Mouse (Mus musculus): ENCODE measurements around the gene Ak5.

Gene Ak5

DNA sequence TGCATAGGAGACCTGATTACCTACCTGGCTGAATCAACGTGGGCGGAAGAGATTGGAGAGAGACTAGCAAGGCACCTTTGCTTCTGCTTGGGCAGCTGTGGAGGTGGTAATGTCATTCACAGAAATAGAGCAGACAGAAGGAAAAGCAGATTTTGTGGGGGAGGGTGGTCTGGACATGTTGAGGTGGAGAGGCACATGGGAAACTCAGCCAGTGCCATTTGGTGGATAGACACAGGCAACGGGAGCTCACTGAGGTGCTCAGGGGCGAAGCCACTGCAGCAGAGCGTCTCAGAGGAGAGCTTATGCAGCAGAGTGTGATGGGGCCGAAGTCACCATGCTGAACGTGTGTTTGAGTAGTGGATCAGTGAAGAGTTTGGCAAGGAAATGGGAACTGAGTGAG lies 147.1 kb downstream of the Ak5 start:
- in situ Hi-C loops (cut with MboI; ENCODE audit: low sequenced_read_pairs), result no loop called here

DNA sequence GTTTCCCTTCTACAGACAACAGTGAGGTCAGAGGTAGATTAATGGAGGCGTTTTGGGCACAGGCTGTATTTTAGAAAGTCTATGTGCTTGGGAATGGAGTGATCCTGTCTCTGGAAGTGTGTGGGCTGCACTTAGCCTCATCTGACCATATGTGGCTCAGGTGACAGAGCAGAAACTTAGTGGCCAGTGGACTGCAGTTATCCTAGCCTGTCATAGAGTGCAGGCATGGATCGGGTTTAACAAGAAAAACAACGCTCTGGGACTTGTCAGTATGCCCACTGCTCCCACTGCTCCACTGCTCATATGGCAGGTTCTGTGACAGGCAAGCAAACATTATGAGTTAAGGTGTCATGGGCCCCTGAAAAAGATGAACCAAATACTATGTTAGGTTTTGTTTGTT lies 148.1 kb downstream of the Ak5 start:
- in situ Hi-C loops (cut with MboI; ENCODE audit: low sequenced_read_pairs), result no loop called here

DNA sequence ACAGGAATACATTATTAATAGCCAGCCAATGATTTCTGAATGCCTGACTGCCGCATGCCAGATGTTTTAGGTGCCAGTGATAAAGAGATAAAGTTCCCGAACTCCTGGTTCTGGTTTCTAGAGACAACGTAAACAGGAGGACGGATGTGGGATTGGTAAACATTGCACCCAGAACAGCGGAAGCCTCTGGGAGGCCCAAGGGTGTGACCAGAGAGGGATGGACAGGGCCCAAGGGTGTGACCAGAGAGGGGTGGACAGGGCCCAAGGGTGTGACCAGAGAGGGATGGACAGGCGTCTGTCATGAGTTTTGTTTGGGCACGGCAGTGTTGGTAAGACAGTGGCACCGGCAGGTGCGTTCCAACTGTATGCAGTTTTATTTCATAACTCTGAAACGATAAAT lies 148.6 kb downstream of the Ak5 start:
- in situ Hi-C loops (cut with MboI; ENCODE audit: low sequenced_read_pairs), result no loop called here

DNA sequence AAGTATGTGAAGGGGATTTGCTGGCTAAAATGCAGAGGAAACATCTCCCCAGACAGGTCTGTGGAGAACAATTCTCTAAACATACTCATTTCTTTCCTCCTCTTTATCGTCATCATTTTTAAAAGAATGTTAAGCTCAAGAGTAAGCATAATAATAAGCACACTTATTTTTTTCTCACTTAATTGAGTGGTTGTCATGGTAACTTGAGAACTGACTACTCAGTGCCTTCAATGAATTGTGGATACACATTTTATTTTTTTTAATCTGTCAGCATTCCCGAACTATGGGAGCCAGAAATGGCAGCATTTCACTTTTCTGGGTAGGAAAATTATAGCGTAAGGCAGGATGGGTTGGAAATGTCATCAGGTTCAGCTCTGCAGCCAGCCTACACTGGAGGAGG lies 151.6 kb downstream of the Ak5 start:
- in situ Hi-C loops (cut with MboI; ENCODE audit: low sequenced_read_pairs), result no loop called here

DNA sequence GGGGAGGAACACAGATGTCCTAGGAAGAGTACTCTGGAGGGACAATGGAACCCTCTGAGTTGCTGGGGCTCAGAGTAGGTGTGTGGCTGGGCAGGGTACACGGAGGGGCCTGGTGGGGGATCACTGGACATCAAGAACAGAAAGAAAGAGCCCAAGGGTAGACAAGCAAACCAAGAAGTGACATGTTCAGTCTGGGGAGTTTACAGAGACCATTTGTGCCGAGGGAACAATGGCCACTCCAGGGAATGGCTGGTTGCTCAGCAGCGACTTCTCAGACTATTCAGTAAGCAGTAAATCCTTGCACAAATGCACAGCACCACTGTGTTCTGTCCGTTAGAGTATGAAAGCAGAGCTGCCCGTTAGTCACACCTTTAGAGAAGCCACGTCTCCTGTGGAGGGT lies 152.2 kb downstream of the Ak5 start:
- in situ Hi-C loops (cut with MboI; ENCODE audit: low sequenced_read_pairs), result no loop called here

DNA sequence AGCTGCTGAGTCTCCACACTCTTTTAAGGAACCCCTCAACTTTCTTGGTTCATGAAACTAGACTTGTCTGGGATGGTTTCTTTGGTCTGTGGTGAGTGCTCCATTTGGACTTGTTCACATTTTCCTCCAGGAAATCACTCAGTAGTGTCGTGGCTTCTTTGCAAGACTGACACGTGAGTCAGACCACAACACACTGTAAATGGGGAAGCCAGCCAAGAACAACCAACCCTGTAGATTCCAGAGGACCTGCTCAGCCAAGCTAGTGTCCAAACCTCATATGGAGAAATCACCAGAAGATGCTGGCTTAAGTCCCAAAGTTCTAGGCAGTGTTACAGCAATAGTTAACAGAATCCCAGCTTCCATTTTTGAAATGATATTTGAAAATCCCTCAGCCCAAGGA lies 155.6 kb downstream of the Ak5 start:
- in situ Hi-C loops (cut with MboI; ENCODE audit: low sequenced_read_pairs), result no loop called here

DNA sequence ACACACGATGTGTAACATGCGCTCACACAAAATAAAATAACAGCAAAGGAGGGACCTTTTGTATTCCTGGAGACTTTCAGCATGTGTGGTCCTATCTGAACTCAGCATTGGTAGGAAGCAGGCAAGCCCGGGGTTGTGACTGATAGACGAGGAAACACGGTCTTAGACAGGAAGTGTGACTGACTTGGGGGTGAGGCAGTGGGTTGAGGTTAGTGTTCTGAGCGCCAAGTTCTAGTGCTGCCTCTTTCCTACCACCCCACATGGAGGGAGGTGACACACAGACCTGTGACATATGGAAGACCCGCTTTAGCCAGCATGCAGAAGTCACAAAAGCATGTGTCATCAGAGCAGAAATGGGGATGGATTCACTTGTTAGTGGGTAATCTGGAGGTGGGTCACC lies 158.9 kb downstream of the Ak5 start:
- in situ Hi-C loops (cut with MboI; ENCODE audit: low sequenced_read_pairs), result no loop called here

DNA sequence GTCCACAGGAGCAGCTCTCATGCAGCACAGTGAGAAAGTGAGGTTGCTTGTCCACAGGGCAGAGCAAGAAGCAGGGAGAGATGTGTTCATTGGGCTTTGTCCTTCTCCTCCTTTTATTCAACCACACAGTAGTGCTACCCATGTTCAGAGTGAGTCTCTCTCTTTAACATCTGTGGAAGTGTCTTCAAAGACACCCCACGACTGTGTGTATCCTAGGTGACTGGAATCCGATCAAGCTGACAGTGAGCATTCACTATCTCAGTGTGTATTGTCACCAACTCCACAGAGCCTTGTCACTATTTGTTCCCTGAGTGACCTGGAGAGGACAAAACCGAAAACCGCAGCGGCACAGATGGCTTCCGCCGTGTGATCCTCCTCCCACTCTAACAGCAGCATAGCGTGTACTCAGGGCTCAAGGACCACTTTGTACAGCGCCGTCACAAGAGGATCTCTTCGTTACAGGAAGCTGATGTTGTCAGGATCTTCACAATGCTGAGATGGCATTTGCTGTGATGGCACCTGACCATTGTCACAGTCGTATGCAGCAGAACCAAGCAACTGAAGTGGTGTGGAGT lies 159.7 kb downstream of the Ak5 start:
- in situ Hi-C loops (cut with MboI; ENCODE audit: low sequenced_read_pairs), result no loop called here

DNA sequence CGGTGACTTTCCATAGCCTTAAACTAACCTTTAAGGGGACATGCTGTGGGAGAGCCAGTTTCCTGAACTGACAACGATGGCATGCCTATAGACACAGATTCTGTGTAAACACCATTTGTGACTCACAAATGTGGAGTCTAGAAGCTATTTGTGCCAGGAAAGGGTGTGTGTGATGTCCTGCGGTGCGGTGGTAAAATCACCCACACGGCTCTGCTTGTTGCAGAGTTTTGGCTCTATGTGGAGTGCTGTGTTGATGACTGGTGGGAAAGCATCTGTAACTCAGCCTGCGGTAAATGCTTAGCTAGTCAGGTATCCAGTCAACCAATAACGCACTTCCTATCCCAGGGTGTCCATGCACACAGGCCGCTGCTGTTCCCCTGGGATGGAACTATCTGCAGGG lies 160.3 kb downstream of the Ak5 start:
- in situ Hi-C loops (cut with MboI; ENCODE audit: low sequenced_read_pairs), result no loop called here

DNA sequence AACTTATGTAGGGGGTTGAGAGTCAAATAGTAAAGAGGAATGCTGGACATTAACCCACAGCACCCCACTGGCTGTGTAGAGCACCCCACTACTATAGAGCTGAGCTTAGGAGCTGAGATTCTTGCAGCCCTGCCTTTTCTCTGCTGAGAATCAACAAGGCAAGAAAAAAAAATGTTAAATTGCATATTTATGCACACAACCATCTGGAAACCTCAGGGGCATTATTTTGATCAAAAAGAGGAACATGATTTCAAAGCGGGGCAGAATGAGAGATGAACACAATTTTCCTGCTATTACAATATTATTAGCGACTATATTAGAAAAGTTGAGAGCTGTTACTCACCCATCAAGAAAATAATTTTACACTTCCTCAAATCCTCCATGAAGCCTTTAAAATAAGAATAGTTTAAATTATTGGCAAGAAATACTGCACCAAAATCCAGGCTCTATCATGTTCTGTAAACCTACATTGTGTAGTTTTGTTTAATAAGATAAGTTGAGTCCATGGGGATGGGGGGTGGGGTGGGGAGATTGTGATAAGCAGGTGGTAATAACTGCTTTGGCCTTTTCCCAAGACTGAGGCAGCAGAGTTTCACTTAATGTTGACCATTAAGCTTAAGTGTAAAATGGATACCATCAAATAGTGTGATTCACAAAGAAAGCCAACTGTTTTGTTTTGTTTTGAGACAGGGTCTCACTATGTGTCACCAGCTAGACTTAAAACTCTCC lies 169.0 kb downstream of the Ak5 start:
- in situ Hi-C loops (cut with MboI; ENCODE audit: low sequenced_read_pairs), result no loop called here

DNA sequence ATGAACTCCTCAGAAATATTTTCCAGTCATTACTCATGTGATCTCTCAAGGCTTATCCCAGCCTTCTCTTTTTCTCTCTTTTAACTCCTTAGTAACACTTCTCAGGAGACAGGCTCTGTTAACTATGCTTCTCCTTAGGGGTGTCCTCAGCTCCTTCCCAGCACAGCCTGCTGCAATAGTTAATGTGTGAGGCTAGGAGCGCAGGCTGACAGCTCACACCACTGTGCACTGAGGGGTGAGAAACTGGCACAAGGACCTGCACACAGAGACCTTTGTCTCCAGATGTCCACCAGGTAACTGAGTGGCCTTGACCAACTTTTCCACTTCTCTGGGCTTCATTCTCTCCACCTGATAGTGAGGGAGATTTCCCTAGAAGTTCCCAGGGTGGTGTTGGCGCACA lies 170.3 kb downstream of the Ak5 start:
- in situ Hi-C loops (cut with MboI; ENCODE audit: low sequenced_read_pairs), result no loop called here

DNA sequence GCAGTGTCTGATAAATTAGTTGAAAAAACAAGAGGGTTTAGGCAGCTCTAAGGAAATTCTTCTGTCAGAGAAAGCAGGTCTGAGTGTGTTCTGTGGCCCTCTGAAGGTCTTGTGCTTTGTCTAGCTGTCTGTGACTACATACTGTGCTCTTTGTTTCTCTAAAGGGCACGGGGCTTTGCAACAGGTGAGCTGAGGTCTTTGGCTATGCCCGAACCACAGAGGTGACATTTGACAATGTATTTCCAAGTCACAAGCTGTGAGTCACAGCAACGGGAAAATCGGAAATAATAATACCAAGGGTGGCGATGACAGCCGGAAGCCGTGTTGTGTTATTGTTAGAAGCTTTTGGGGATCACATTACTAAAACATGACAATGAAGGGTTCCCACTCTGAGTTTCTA lies 171.1 kb downstream of the Ak5 start:
- in situ Hi-C loops (cut with MboI; ENCODE audit: low sequenced_read_pairs), result no loop called here

DNA sequence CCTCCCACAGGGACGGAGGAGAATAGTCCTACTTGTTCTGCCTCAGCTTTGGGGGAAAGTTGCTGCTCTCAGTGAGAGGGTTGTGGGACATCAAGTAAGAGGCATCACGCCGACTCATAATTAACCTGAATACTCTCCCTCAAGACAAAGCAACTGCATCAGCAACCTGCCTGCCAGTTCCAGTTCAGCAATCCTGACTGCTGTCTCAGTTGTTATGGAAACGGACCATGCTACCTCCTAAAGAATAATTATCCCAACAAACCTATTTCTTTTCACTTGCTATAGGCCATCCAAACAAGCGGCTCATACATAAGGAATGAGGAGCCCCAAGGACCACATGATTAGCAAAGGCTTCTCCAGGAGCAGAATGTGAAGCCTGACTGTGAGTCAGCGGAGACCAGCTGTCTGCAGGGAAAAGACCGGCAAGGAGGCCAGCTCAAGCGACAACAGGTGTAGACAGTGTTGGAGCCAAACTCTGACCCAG lies 172.7 kb downstream of the Ak5 start:
- in situ Hi-C loops (cut with MboI; ENCODE audit: low sequenced_read_pairs), result no loop called here

DNA sequence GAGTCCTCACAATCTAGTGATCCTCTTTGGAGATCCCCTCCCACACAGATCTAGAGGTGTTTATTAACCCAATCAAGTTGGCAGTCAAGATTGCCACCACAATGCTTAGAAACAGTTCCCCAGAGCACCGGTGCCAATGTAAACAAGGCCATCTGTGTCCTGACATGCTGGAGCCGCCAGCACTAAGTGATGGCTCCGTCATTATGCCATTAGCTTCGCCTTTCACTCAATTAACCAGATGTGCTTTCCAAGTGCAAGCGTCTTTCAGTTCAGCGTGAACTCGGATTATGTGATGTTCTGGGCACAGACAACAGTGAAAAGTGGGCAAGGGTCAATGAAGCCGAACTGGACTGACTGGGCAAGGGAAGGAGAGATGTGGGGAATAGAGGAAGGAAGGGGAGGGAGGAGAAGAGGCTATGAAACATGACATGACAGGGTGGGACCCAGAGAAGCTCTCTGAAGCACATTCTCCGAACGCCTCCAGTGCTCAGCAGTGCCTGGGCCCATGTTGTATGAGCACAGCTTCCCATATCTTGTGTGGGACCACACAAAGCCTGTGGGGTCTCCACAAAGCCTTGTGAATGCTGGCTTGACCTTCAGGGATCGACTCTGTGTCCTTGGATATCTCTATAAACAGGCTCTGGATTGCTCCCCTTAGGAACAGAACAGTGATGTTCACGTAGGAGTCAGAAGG lies 173.3 kb downstream of the Ak5 start:
- in situ Hi-C loops (cut with MboI; ENCODE audit: low sequenced_read_pairs), result no loop called here

DNA sequence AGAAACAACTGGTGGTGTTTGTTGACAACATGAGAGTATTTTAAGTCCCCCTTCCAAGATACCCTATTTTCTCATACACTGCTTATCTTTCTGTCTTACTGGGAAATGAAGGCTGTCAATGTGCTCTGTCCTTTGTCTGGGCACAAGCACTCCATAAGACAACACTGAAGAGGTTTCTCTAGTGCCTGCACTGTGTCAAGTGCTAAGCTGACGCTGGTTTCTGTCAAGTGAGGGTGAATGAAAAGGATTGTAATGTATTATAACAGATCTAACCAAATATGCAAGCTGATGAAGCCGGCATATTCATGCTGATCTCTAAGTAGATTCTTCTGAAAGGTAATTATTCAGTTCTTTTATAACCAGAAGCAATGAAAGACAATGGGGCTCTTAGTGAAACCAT lies 174.3 kb downstream of the Ak5 start:
- in situ Hi-C loops (cut with MboI; ENCODE audit: low sequenced_read_pairs), result no loop called here

DNA sequence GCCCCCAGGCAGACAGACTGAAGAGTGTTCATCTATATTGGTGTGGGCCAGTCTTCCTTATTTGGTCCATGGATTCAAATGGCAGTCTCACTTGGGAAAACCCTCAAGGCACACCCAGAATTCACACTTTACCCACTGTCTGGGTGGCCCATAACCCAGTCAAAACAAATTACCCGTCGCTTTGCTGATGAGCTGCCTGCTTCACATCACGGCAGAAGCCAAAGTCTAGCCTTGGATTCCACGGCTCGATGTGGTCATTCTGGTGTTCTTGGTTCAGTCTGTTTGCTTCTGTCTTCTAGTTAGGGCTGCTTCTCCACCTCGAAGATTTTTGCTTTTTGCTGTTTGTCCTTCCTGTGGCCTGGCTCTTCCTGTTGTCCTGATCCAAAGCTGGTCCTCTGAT lies 175.9 kb downstream of the Ak5 start:
- in situ Hi-C loops (cut with MboI; ENCODE audit: low sequenced_read_pairs), result no loop called here

DNA sequence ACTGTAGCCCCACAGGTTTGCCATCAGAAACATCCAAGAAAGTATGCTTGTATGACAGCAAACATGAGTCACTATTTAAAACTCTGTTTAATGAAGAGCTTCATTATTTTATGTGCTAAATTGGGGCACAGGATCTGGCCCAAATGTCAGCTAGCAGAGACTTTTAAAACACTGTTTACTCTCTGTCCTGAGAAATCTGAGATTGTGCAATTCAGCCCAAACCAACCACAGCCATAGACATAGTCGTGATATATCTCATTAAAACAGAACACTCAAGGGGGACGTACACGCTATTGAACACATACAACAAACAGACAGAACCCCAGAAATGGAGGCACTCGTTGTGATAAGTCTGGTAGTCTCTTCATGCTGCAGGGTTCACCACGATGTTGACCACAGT lies 177.7 kb downstream of the Ak5 start:
- in situ Hi-C loops (cut with MboI; ENCODE audit: low sequenced_read_pairs), result no loop called here

DNA sequence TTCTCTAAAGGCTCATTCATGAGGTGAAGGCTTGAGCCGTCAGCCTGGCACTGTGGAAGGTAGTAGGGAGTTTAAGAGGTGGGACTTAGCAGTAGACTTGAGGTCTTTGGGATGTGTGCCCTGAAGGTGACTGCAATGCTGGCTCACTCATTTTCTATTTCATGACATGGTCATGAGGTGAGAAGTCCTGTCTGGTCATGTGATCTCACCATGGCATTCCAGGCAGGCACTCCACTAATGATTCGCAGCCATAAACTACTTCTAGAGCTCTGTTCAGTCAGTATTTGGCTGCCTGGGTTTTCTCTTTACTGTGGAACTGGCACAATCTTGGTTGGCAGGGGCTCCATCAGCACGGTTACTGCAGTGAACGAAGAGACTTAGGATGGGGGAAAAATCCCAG lies 179.2 kb downstream of the Ak5 start:
- in situ Hi-C loops (cut with MboI; ENCODE audit: low sequenced_read_pairs), result no loop called here

DNA sequence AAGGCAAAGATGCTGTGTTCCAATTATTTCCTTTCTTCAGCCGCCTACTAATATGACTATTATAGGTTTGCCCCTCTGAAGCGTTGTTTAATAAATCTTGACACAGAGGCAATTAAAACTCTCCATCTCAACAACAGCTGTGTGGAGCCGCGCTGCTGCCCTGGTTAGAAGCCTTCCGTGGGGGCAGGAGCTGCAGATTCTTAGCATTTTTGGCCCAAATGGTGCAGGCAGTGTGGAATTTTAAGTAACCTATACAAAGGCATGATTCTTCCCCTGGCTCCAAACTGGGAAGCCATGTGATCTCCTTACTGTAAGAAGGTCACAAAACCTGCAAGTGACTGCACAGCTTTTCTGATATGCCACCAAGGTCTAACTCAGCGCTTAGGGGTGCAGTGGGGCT lies 184.0 kb downstream of the Ak5 start:
- in situ Hi-C loops (cut with MboI; ENCODE audit: low sequenced_read_pairs), result no loop called here

DNA sequence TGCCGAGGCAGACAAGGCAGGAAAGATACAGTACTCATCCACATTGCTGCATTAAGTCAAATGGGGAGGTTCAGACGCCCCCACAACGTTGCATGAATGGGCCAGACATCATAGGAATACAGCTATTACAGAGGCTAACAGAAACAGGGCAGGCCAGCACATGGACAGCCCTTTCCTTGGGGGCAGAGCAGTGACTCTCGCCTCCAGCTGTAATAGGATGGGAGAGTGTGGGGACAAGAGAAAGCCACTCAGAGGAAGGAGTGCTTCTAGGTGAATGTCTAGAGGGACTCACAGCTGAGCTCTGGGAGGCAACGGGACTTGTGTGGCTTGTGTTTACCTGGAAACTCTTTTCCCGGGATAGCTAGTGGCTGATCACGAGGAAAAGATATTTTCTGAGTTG lies 184.4 kb downstream of the Ak5 start:
- in situ Hi-C loops (cut with MboI; ENCODE audit: low sequenced_read_pairs), result no loop called here

DNA sequence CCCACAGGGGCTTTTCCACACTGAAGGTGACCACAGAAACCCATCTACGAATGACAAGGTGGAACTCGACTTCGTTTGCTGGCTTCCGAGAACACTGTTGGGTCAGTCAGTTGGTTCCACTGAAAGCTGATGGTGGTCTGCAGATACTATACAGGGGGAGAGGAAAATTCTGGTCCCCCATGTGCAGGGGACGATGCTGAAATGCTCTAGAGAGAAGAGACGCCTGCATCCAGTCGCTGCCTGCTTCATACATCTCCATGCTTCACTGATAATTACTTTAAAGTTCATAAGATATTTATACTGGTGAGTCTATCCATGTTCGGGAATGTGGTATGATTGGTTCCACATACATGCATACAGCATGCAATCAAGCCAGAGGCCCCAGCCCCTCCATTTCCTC lies 186.0 kb downstream of the Ak5 start:
- in situ Hi-C loops (cut with MboI; ENCODE audit: low sequenced_read_pairs), result no loop called here

DNA sequence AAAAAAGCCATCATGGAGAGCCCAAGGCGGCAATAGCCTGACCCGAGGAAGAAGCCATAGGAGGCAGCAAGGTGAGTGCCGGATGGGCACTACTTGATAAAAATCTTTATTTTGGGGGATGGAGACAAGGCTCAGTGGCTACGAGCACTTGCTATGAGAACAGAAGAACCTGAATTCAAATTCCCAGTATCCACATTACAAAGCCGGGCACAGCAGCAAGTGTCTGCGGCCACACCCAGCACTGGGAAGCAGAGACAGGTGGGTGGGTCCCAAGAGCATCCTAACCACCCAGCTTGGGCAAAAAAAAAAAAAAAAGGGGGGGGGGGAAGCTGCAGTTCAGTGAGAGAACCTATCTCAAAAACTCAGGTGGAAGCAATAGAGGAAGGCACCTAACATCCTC lies 187.8 kb downstream of the Ak5 start:
- in situ Hi-C loops (cut with MboI; ENCODE audit: low sequenced_read_pairs), result no loop called here
